1 mouse cellular context compared by ENCODE assay signal in genomic region chrX:71534102-71534501, GRCm38 (mm10).
TF ChIP-seq lines count a peak whose summit lies in the region.

No protein-coding gene starts in this region.

TF ChIP-seq in MEL, 35 proteins besides CTCF, POLR2A, EP300 and RAD21:
- TF ChIP-seq ZKSCAN1 (IDR thresholded peaks at IDR 0.05; ENCODE audit: low read depth, low read length) (no peak), SMC3 (IDR thresholded peaks at IDR 0.05; ENCODE audit: low read depth, low read length) (peak; percentile 53), ZC3H11A (IDR thresholded peaks at IDR 0.05; ENCODE audit: low read depth, low read length) (peak; percentile 27; the same call in 1 of the 2 replicates)
